Mouse (Mus musculus) R1 (cell line): ENCODE measurements around the gene Shoc2.

ENCODE experiments used
- DNase-seq: peaks from one replicate; pipeline ENCODE4 v3.0.0-alpha.2; 2018; ENCODE audit warnings: low read depth, low spot score

Gene Shoc2

DNA sequence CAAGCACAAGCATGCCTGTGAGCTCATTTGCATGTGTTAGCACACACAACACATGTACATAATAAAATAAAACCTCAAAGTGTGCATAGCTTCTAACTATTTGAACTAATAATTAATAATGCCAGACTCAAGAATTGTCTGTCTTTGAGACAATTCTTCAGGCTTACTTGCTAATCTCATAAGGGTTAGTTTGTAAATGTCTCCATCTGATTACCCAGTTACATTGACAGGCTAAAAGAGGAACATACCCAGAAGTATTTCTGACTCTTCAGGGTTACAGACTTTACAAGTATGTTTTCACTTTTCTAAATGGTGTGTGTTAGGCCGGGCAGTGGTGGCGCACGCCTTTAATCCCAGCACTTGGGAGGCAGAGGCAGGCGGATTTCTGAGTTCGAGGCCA is 71.4 kb downstream of the Shoc2 start:
- DNase-seq: no peak

GRCm38 (mm10) chr19:54035100-54035499 is 91.0 kb downstream of the Shoc2 start:
- no peak for DNase-seq

DNA sequence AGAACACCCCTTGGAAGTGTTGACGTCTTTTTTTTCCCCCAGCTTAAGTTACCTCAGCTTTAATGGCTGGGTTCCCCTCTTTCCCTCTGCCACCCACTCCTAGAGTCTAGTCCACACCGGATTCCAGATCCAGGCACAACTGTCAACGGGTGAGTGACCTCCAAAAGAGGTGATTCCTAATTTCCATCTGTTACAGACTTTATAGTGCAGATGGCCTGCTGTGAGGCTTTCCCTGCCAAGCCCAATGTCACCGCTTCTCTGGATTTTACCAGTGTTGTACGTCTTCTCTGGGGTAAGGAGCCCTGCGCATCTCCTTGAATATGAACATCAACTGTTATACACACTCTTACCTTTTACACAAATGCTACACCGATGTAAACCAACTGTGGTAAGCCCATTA is 95.3 kb downstream of the Shoc2 start:
- peak; percentile 22 for DNase-seq

DNA sequence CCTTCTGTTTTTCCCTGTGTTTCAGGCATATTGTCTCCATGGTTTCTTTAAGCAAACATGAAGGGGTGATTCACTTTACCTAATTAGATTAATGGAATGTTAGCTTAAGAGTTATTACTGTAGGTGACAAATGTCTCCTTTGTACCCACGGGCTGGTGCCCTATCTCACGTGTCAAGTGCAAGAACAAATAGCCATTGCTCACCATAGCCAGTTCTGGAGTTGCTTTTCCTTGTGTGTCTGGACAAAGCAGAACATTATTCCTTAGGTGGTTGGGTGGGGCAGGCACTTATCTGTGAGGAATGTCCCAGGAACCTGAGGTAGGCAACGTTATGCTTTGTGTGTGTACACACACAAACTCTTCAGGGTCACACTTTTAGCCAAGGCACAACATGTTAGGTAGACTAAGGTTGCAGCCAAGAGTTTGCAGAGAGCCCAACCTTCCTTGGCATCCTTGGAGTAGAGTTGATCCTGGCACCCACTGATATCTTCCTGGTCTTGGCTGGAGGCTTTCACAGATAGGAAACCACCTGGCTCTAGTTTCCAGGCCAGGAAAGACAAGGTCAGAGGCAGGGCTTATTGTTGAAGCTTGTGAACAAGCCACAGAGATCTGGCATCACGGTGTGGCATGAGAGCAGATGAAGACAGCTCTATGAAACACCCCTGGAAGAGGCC is 96.4 kb downstream of the Shoc2 start:
- no peak for DNase-seq

DNA sequence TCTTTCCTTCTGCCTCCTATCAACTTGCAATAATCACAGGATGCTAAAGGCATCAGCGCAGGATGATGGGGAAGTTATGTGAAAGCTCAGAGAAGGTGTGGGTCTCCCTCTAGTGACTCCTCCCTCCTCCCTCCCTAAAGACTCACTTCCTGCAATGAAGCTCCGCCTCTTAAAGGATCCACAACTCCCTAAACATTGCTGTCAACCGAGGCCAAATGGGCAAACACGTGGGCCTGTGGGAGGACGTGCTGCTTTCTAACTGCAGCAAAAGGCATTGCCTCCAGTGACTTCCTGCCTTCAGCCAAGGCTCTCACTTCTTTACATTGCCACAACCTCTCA is 96.9 kb downstream of the Shoc2 start:
- DNase-seq: peak; percentile 67

- no peak for DNase-seq
Observed at GRCm38 (mm10) chr19:54043851-54044250, 99.7 kb downstream of the Shoc2 start, which contains the start of gene Adra2a. Gene Adra2a (plus strand): TSS chr19:54044151.

DNA sequence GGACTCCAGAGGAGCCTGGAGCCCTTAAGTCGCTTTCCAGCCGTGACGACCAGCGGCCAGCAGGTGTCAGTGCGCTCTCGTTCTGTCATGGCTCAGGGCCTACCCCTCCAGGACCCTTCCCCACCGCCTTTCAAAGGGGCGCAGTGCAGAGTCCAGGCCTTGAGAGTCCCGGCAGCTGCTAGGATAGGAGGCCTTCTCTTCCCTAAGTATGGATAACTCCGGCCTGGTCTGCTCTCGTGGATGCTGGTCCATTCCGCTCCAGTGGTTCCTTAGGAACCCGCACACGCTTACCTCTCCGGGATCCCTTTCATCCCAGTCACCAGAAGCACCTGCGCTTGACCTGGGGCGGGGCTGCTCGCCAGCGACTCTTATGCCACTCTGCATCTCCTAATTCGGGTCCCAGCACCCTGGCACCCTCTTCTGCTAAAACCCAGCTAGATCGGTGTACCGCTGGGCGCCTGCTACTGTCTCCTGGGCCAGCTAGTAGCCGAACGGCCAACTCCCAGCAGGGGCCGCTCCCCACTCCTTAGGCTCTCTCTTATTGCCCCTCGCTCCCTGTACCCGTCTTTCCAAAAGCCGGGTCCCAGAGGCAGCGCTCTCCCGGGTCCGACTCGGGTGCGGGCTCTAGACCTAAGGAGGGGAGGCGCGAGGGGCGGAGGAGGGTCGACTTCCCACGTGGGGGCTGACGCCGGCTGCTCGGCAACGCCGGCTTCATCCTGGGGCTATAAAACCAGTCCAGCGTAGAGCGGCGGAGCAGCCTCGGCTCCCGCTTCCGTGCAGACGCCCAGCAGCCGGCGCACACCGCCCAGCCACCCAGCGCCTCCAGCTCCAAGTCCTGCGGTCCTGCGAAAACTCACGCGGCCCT is 100.6 kb downstream of the Shoc2 start:
- peak; percentile 82 for DNase-seq

DNA sequence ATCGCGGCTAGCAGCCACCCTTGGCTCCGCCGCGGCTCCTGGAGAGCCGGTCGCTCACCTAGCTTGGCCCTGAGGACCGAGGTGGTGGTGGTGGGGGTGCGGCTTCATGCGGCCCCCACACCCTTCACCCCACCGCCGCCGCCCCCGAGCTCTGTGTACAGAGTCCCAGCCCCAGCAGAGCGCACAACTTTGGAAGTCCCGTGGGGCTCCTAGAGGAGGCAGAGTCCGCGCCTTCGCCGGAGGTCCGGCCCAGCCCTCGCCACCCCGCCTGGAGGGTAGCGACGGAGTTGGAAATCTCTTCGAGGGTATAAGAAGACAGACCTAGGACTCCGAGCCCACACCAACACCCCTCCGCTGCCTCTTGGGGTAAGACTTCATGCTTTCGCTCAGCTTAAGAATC is 101.3 kb downstream of the Shoc2 start:
- peak; percentile 41 for DNase-seq

DNA sequence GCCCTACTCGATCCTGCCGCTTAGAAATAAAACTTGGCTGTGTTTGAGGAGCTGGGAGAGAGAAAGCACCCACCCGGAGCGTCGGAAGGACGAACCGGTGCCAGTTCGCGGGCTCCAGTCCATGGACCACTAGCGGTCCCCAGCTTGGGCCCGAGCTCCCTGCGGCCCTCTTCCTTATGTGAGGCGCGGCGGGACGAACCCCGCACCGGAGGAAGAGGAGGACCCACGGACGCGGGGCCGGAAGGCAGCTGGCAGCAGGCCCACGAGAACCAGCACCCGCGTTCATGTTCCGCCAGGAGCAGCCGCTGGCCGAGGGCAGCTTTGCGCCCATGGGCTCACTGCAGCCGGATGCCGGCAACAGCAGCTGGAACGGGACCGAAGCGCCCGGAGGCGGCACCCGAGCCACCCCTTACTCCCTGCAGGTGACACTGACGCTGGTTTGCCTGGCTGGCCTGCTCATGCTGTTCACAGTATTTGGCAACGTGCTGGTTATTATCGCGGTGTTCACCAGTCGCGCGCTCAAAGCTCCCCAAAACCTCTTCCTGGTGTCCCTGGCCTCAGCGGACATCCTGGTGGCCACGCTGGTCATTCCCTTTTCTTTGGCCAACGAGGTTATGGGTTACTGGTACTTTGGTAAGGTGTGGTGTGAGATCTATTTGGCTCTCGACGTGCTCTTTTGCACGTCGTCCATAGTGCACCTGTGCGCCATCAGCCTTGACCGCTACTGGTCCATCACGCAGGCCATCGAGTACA is 102.0 kb downstream of the Shoc2 start:
- DNase-seq: peak; percentile 24

DNA sequence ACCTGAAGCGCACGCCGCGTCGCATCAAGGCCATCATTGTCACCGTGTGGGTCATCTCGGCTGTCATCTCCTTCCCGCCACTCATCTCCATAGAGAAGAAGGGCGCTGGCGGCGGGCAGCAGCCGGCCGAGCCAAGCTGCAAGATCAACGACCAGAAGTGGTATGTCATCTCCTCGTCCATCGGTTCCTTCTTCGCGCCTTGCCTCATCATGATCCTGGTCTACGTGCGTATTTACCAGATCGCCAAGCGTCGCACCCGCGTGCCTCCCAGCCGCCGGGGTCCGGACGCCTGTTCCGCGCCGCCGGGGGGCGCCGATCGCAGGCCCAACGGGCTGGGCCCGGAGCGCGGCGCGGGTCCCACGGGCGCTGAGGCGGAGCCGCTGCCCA is 102.6 kb downstream of the Shoc2 start:
- DNase-seq: peak; percentile 26

- DNase-seq: peak; percentile 37
Observed at GRCm38 (mm10) chr19:54047386-54048050, 103.4 kb downstream of the Shoc2 start.

- DNase-seq: peak; percentile 21
Observed at GRCm38 (mm10) chr19:54048161-54048885, 104.2 kb downstream of the Shoc2 start.

- DNase-seq: no peak
Observed at GRCm38 (mm10) chr19:54051651-54052050, 107.5 kb downstream of the Shoc2 start.

- peak; percentile 53 for DNase-seq
Observed at GRCm38 (mm10) chr19:54055845-54056244, 111.7 kb downstream of the Shoc2 start.

DNA sequence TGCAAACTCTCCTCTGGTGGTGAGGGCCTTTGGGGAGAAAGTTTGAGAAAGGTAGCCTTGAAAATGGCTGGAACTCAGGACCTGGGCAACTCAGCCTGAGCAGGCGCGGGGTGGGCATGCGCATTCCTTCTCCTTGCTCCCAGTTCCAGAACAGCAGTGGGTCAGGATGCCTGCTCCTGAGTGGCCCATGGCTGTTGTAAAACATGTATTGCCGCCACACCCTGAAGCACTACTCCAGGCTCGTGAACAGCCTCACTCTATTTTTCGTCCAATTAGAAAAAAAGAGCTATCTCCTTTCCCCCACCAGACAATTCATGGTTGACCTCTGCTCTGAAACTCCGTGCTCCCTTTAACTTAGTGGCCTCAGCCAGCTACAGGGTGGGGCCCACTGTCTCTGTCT is 124.3 kb downstream of the Shoc2 start:
- peak; percentile 16 for DNase-seq

DNA sequence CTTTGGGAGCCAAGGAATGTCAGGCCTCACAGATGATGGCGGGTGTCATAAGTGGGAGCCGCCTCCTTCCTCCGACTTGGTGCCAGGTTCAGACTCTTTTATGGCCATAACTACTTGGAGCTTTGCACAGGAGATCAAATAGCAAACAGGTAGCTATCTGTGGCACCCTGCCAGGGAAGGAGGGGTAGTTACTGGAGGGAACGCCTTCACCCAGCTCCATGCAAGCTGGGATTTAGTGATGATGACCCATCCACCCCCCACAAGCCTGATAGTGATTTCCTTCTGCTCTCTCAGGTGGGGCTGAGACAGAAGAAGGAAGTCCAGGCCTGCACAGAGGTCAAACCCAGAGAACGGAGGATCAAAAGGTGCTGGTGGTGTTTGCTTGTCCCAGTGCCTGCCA is 126.4 kb downstream of the Shoc2 start:
- DNase-seq: no peak

- no peak for DNase-seq
Observed at GRCm38 (mm10) chr19:54072233-54072800, 128.2 kb downstream of the Shoc2 start.

- no peak for DNase-seq
Observed at GRCm38 (mm10) chr19:54076362-54077349, 132.6 kb downstream of the Shoc2 start.

DNA sequence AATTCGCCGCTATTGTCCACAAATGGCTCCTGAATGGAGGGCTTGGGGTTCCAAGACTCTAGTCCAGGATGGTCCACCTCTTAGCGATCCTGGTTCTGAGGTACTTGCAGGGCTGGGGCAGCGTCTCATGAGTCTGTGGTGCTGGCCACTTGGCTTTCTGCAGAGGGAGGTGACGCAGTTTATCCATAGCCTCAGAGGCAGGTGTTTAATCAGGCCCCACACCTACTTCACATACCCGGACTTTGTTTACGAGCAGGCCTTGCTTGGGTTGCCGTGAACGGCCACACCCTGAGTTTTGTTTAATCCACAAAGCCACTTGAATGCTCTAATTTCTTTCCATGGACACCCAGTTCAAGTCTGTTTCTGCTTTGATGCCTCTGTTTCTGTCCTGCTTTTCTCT is 137.2 kb downstream of the Shoc2 start:
- DNase-seq: peak; percentile 20
